Mouse (Mus musculus) cerebellum, postnatal 25 days (tissue): ENCODE measurements around the gene Pacs1.
"Not testable (repeated sequence)": the region's sequence is repeated elsewhere in the genome, so short reads cannot be mapped to it uniquely, and the experiment has no call there.

Experiments used
- DNase-seq, 2 experiments: peaks; one replicate each; pipeline ENCODE4 v3.0.0; 2021; ENCODE audit warnings: mixed read lengths in 2 of 2

The Pacs1 gene

GRCm38 (mm10) chr19:5094243-5094632, 178.7 kb downstream of the Pacs1 start:
- peak; percentile 98 to 99 for DNase-seq

GRCm38 (mm10) chr19:5093481-5094242, 179.3 kb downstream of the Pacs1 start:
- DNase-seq: peak in 1 of 2 experiments; percentile 57

- DNase-seq: peak in 1 of 2 experiments; percentile 43
These were observed 180.8 kb downstream of the Pacs1 start for GRCm38 (mm10) chr19:5092083-5092482.

DNA sequence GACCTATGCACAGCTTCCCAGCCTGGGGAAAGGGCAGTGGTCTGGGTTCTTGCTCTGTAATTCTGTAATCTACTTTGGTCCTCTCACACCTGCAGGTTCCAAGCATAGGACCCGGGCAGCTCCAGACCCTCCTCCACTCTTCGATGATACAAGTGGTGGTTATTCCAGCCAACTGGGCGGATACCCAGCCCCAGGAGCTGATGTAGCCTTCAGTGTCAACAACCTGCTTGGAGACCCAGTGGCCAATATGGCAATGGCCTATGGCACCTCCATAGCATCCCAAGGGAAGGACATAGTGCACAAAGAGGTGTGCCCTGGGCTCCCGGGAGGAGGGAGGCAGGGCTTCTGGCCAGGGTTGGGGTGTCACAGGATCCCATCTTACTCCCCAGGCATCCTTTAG, 183.6 kb downstream of the Pacs1 start:
- DNase-seq: peak in 1 of 2 experiments; percentile 29

- DNase-seq: peak; percentile 90 to 93
These were observed 184.8 kb downstream of the Pacs1 start, which contains the start of gene Yif1a for GRCm38 (mm10) chr19:5087884-5088728. Gene Yif1a (plus strand): TSS chr19:5088538.

GRCm38 (mm10) chr19:5086533-5086932, 186.4 kb downstream of the Pacs1 start:
- not testable (repeated sequence) for DNase-seq

GRCm38 (mm10) chr19:5085145-5085863, 187.6 kb downstream of the Pacs1 start, which contains the start of gene Tmem151a:
Gene Tmem151a (minus strand): TSS chr19:5085531.
- DNase-seq: peak; percentile 79 to 88

DNA sequence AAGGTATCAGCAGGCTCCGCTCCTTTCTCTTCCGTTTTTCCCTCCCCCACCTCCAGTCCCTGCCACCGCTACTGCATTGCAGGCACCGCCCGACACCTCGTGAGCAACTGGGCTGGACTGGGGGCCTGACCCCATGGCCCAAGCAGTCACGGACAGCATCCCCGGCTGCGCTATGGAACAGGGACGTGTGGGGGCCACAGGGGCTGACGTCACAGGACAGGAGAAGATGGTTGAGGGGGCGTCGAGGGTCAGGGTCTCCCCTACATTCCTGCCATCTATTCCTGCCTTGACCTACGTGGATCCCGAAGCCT, 188.1 kb downstream of the Pacs1 start:
- DNase-seq: peak in 1 of 2 experiments; percentile 64

GRCm38 (mm10) chr19:5083961-5084833, 188.7 kb downstream of the Pacs1 start:
- no peak for DNase-seq
